24 mouse cellular contexts compared by ENCODE assay signal in genomic region chr3:109818821-109819685, GRCm38 (mm10).
A peak's percentile ranks its signal among the peaks of the same experiment; 100 is the strongest.
DNase-seq lines count a peak whose midpoint lies in the region; ATAC-seq and TF ChIP-seq lines count a peak whose summit lies in the region.
"Had no signal": no experiment of that assay in that cellular context is flagged by ENCODE, and none has a peak within 500 bp of the region (broad histone marks: within the 10 kb centered on the region; RNA-seq: fewer than 3 reads in every experiment).

No protein-coding gene starts in this region.

- no peaks in the 10 kb centered on the region for H3K4me1 ChIP-seq in kidney, postnatal 0 days (replicated peaks; ENCODE audit: insufficient read depth, low read length)
- peaks cover 4% of the 10 kb centered on the region; the same call in 1 of the 2 replicates for H3K4me1 ChIP-seq in lung, embryonic 15.5 days
- no peaks in the 10 kb centered on the region for H3K4me1 ChIP-seq in lung, postnatal 0 days (ENCODE audit: insufficient read depth, low read depth, low read length)
- H3K4me1 ChIP-seq: embryonic facial prominence, embryonic 10.5 days; embryonic facial prominence, embryonic 12.5 days; forebrain, embryonic 13.5 days; forebrain, embryonic 15.5 days had no signal

- TF ChIP-seq EP300 in lung, postnatal 0 days (IDR thresholded peaks at IDR 0.05) = no peak

- WGBS in kidney, postnatal 0 days = 70% methylated on average over 2 of the region's 2 CpGs
- 38% methylated on average over 2 of the region's 2 CpGs for WGBS in lung, embryonic 15.5 days
- 47% methylated on average over 2 of the region's 2 CpGs for WGBS in lung, postnatal 0 days

- no peak for ATAC-seq in kidney, postnatal 0 days (replicated peaks; ENCODE audit: low FRiP score, low read depth)
- peak; percentile 83; the same call in 1 of the 2 replicates for ATAC-seq in lung, embryonic 15.5 days (ENCODE audit: borderline replicate concordance, extremely low read depth, low FRiP score, low TSS enrichment)
- peak; percentile 40 for ATAC-seq in lung, postnatal 0 days
- ATAC-seq: activated CD4-positive, CD25-positive, alpha-beta regulatory T cell, adult 4 months; CD4-positive, CD25-positive, alpha-beta regulatory T cell, adult 4 months; forebrain, embryonic 13.5 days; forebrain, embryonic 15.5 days; Patski had no signal

- H3K9ac ChIP-seq in kidney, postnatal 0 days (ENCODE audit: low read depth, low read length) = no peak overlapping the region
- H3K9ac ChIP-seq in lung, embryonic 15.5 days = no peak overlapping the region
- H3K9ac ChIP-seq in lung, postnatal 0 days (replicated peaks; ENCODE audit: low read depth) = no peak overlapping the region
- H3K9ac ChIP-seq: embryonic facial prominence, embryonic 12.5 days; forebrain, embryonic 13.5 days; forebrain, embryonic 15.5 days had no signal

- H3K4me3 ChIP-seq in kidney, postnatal 0 days (replicated peaks; ENCODE audit: low read depth, low read length) = no peak overlapping the region
- no peak overlapping the region for H3K4me3 ChIP-seq in lung, embryonic 15.5 days
- H3K4me3 ChIP-seq in lung, postnatal 0 days (ENCODE audit: low read depth, low read length) = no peak overlapping the region
- H3K4me3 ChIP-seq: embryonic facial prominence, embryonic 10.5 days; embryonic facial prominence, embryonic 12.5 days; forebrain, embryonic 13.5 days; forebrain, embryonic 15.5 days had no signal

- no peak overlapping the region for H3K27ac ChIP-seq in kidney, postnatal 0 days
- H3K27ac ChIP-seq in lung, embryonic 15.5 days = no peak overlapping the region
- H3K27ac ChIP-seq in lung, postnatal 0 days (ENCODE audit: low read length) = no peak overlapping the region
- H3K27ac ChIP-seq: embryonic facial prominence, embryonic 10.5 days; embryonic facial prominence, embryonic 12.5 days; forebrain, embryonic 13.5 days; forebrain, embryonic 15.5 days had no signal

- no peaks in the 10 kb centered on the region for H3K27me3 ChIP-seq in kidney, postnatal 0 days (ENCODE audit: insufficient read depth, low read length)
- no peaks in the 10 kb centered on the region for H3K27me3 ChIP-seq in lung, embryonic 15.5 days
- no peaks in the 10 kb centered on the region for H3K27me3 ChIP-seq in lung, postnatal 0 days (replicated peaks; ENCODE audit: insufficient read depth, low read length)
- H3K27me3 ChIP-seq: CH12.LX; embryonic facial prominence, embryonic 12.5 days; forebrain, embryonic 13.5 days; forebrain, embryonic 15.5 days; Patski had no signal

- TF ChIP-seq CTCF in kidney, postnatal 0 days (IDR thresholded peaks at IDR 0.05; ENCODE audit: low read depth) = no peak
- no peak for TF ChIP-seq CTCF in lung, postnatal 0 days (IDR thresholded peaks at IDR 0.05)

- peak; percentile 68 for DNase-seq in kidney, postnatal 0 days (ENCODE audit: low spot score)
- DNase-seq in kidney, adult 8-10 months = no peak
- no peak for DNase-seq in lung, adult 18-20 months
- DNase-seq in lung, postnatal 0 days (ENCODE audit: low spot score) = peak; percentile 44
- DNase-seq in lung, postnatal 10 days = no peak
- DNase-seq: adrenal gland, adult 8-10 months; adrenal gland, postnatal 14 days; adrenal gland, postnatal 36 days; B cell, adult 2 months; cerebellum, adult 11-12 months; cerebellum, adult 2 months; cerebellum, adult 9-10 months; cerebellum, postnatal 10 days; cerebellum, postnatal 25 days had no signal

- H3K9me3 ChIP-seq in kidney, postnatal 0 days (replicated peaks; ENCODE audit: low read length) = no peaks in the 10 kb centered on the region
- no peaks in the 10 kb centered on the region for H3K9me3 ChIP-seq in lung, embryonic 15.5 days
- no peaks in the 10 kb centered on the region for H3K9me3 ChIP-seq in lung, postnatal 0 days (ENCODE audit: low read length)
- H3K9me3 ChIP-seq: embryonic facial prominence, embryonic 10.5 days; embryonic facial prominence, embryonic 12.5 days; forebrain, embryonic 15.5 days had no signal

- H3K4me2 ChIP-seq in kidney, postnatal 0 days (ENCODE audit: low read length) = no peak overlapping the region
- no peak overlapping the region for H3K4me2 ChIP-seq in lung, embryonic 15.5 days
- no peak overlapping the region for H3K4me2 ChIP-seq in lung, postnatal 0 days (replicated peaks; ENCODE audit: low read depth, low read length)
- H3K4me2 ChIP-seq: embryonic facial prominence, embryonic 12.5 days; forebrain, embryonic 13.5 days; forebrain, embryonic 15.5 days had no signal

- H3K36me3 ChIP-seq in kidney, postnatal 0 days (ENCODE audit: insufficient read depth, low read length) = no peaks in the 10 kb centered on the region
- no peaks in the 10 kb centered on the region for H3K36me3 ChIP-seq in lung, embryonic 15.5 days
- H3K36me3 ChIP-seq in lung, postnatal 0 days (ENCODE audit: insufficient read depth, low read length) = no peaks in the 10 kb centered on the region
- H3K36me3 ChIP-seq: embryonic facial prominence, embryonic 10.5 days; embryonic facial prominence, embryonic 12.5 days; forebrain, embryonic 15.5 days; G1E had no signal

Comparison
In these comparisons a context has a peak if more than half of its experiments do, and no peak if none do; other contexts are left out.
1. DNase-seq: peak in kidney, postnatal 0 days (single experiment) and lung, postnatal 0 days (single experiment); none in kidney, adult 8-10 months (0 of 2), lung, adult 18-20 months (0 of 2) and lung, postnatal 10 days (single experiment).